Mouse (Mus musculus): Measurements from ENCODE around the gene Akr1b3.

The Akr1b3 gene

GRCm38 (mm10) chr6:34331379-34331778, 14.1 kb upstream of the Akr1b3 start:
- DNase-seq (ENCODE audit: low read depth, low spot score) = no peak

GRCm38 (mm10) chr6:34322121-34322520, 4.8 kb upstream of the Akr1b3 start:
- no peak for DNase-seq (ENCODE audit: low read depth, low spot score)

GRCm38 (mm10) chr6:34318636-34319035, 1.4 kb upstream of the Akr1b3 start:
- DNase-seq (ENCODE audit: low read depth, low spot score) = no peak

GRCm38 (mm10) chr6:34318172-34318571, 894 bp upstream of the Akr1b3 start:
- no peak for DNase-seq (ENCODE audit: low read depth, low spot score)

GRCm38 (mm10) chr6:34313921-34314320, 3.4 kb downstream of the Akr1b3 start:
- DNase-seq (ENCODE audit: low read depth, low spot score) = no peak

GRCm38 (mm10) chr6:34313386-34313785, 3.9 kb downstream of the Akr1b3 start:
- DNase-seq (ENCODE audit: low read depth, low spot score) = no peak

GRCm38 (mm10) chr6:34310023-34310595, 7.2 kb downstream of the Akr1b3 start:
- DNase-seq (ENCODE audit: low read depth, low spot score) = no peak

GRCm38 (mm10) chr6:34309526-34309925, 7.8 kb downstream of the Akr1b3 start:
- DNase-seq (ENCODE audit: low read depth, low spot score) = no peak

- no peak for DNase-seq (ENCODE audit: low read depth, low spot score)
Observed at GRCm38 (mm10) chr6:34306797-34307196, 10.5 kb downstream of the Akr1b3 start.

- no peak for DNase-seq (ENCODE audit: low read depth, low spot score)
Observed at GRCm38 (mm10) chr6:34304675-34305241, 12.5 kb downstream of the Akr1b3 start.

- DNase-seq (ENCODE audit: low read depth, low spot score) = no peak
Observed at GRCm38 (mm10) chr6:34297055-34297454, 20.2 kb downstream of the Akr1b3 start.

GRCm38 (mm10) chr6:34295437-34295836, 21.8 kb downstream of the Akr1b3 start:
- DNase-seq (ENCODE audit: low read depth, low spot score) = no peak

GRCm38 (mm10) chr6:34292882-34293487, 24.3 kb downstream of the Akr1b3 start:
- peak; percentile 54 for DNase-seq (ENCODE audit: low read depth, low spot score)

- no peak for DNase-seq (ENCODE audit: low read depth, low spot score)
Observed at GRCm38 (mm10) chr6:34292196-34292881, 24.9 kb downstream of the Akr1b3 start.

- DNase-seq (ENCODE audit: low read depth, low spot score) = no peak
Observed at GRCm38 (mm10) chr6:34290681-34291080, 26.6 kb downstream of the Akr1b3 start.

GRCm38 (mm10) chr6:34290091-34290490, 27.2 kb downstream of the Akr1b3 start:
- no peak for DNase-seq (ENCODE audit: low read depth, low spot score)

GRCm38 (mm10) chr6:34288098-34288497, 29.2 kb downstream of the Akr1b3 start:
- DNase-seq (ENCODE audit: low read depth, low spot score) = no peak

- DNase-seq (ENCODE audit: low read depth, low spot score) = no peak
Observed at GRCm38 (mm10) chr6:34286841-34287240, 30.4 kb downstream of the Akr1b3 start.

- no peak for DNase-seq (ENCODE audit: low read depth, low spot score)
Observed at GRCm38 (mm10) chr6:34278385-34278784, 38.9 kb downstream of the Akr1b3 start.

GRCm38 (mm10) chr6:34277665-34278064, 39.6 kb downstream of the Akr1b3 start:
- peak; percentile 18 for DNase-seq (ENCODE audit: low read depth, low spot score)

- no peak for DNase-seq (ENCODE audit: low read depth, low spot score)
Observed at GRCm38 (mm10) chr6:34274346-34274745, 42.9 kb downstream of the Akr1b3 start.

- no peak for DNase-seq (ENCODE audit: low read depth, low spot score)
Observed at GRCm38 (mm10) chr6:34273073-34273472, 44.2 kb downstream of the Akr1b3 start.

GRCm38 (mm10) chr6:34272462-34272861, 44.8 kb downstream of the Akr1b3 start:
- DNase-seq (ENCODE audit: low read depth, low spot score) = no peak

Data from retina, adult 2 months (tissue).